Mouse (Mus musculus) CH12.LX (cell line): ENCODE measurements at regions not wholly inside any gene's neighbourhood (a gene's known extent, or its start where the extent isn't known, plus 50 kb on each side); places are given as distances from the start of the nearest gene placed in this dataset.

Experiments used
- DNase-seq: peaks from one replicate; pipeline ENCODE4 v3.0.0-alpha.2; 2013; ENCODE audit errors: extremely low read depth
- H3K27ac ChIP-seq: 2 replicates; pipeline ENCODE4 v1.5.1; 2012; ENCODE audit warnings: low read depth, mild to moderate bottlenecking, control low read depth, moderate library complexity; ENCODE audit not compliant: insufficient read depth
- H3K27me3 ChIP-seq: replicated peaks from 2 replicates; pipeline ENCODE3; 2012; ENCODE audit warnings: inconsistent platforms
- H3K36me3 ChIP-seq, 2 experiments: replicated peaks in 1 of 2; 2 replicates each; pipeline versions ENCODE3 to v1.6.1; 2012; ENCODE audit warnings: inconsistent platforms in 1 of 2, low read length in 1 of 2, mild to moderate bottlenecking in 1 of 2, mixed read lengths in 1 of 2, moderate library complexity in 1 of 2; ENCODE audit not compliant: control insufficient read depth in 1 of 2, insufficient read depth in 1 of 2
- H3K4me1 ChIP-seq, 2 experiments: 2 replicates each; pipeline ENCODE4 v1.6.1; 2012; ENCODE audit warnings: inconsistent platforms in 1 of 2, moderate library complexity in 1 of 2; ENCODE audit not compliant: insufficient read depth in 2 of 2, control insufficient read depth in 1 of 2
- H3K4me2 ChIP-seq: 2 replicates; pipeline ENCODE4 v1.6.1; 2012; ENCODE audit warnings: low read depth, mild to moderate bottlenecking, control low read depth; ENCODE audit not compliant: poor library complexity, insufficient read depth, severe bottlenecking
- H3K4me3 ChIP-seq, 3 experiments: fragments of 150-350 bp in 1 of 3; sonication (generic) in 1 of 3; replicated peaks in 1 of 3; 2 replicates each; pipeline versions ENCODE3 to v1.5.1; 2011 to 2012; ENCODE audit warnings: low read depth in 2 of 3, low read length in 2 of 3, mild to moderate bottlenecking in 2 of 3, moderate library complexity in 2 of 3, control low read depth in 1 of 3, improper control_type of control experiment in 1 of 3, inconsistent platforms in 1 of 3, mixed read lengths in 1 of 3; ENCODE audit not compliant: poor library complexity in 1 of 3
- H3K79me2 ChIP-seq: replicated peaks from 2 replicates; pipeline ENCODE4 v1.6.1; 2012; ENCODE audit warnings: mild to moderate bottlenecking, moderate library complexity; ENCODE audit not compliant: control insufficient read depth, poor library complexity, insufficient read depth, severe bottlenecking; ENCODE audit errors: extremely low read depth
- H3K9ac ChIP-seq: 2 replicates; pipeline ENCODE4 v1.6.1; 2012; ENCODE audit warnings: low read depth, mild to moderate bottlenecking, control low read depth, moderate library complexity; ENCODE audit not compliant: insufficient read depth
- H3K9me3 ChIP-seq: replicated peaks from 2 replicates; pipeline ENCODE3; 2012; ENCODE audit warnings: low read length, inconsistent platforms, mixed read lengths
- CHD1 ChIP-seq: IDR thresholded peaks from 2 replicates; pipeline ENCODE4 v1.6.1; 2012; ENCODE audit warnings: low read depth, low read length, improper control_type of control experiment, inconsistent platforms
- CHD2 ChIP-seq: IDR thresholded peaks from 2 replicates; pipeline ENCODE4 v1.6.1; 2011; ENCODE audit warnings: low read length, improper control_type of control experiment
- CTCF ChIP-seq, 2 experiments: IDR thresholded peaks in 1 of 2; conservative IDR thresholded peaks in 1 of 2; 2 replicates each; pipeline ENCODE4 v1.5.1; 2011 to 2012; ENCODE audit warnings: low read depth in 2 of 2, low read length in 2 of 2, improper control_type of control experiment in 1 of 2, inconsistent platforms in 1 of 2, mild to moderate bottlenecking in 1 of 2, moderate library complexity in 1 of 2
- ELF1 ChIP-seq: IDR thresholded peaks from 2 replicates; pipeline ENCODE4 v1.6.1; 2014; ENCODE audit warnings: low read depth, mild to moderate bottlenecking, inconsistent platforms, low read length, improper control_type of control experiment
- EP300 ChIP-seq: IDR thresholded peaks from 2 replicates; pipeline ENCODE4 v1.6.1; 2011; ENCODE audit warnings: low read length, improper control_type of control experiment
- GABPA ChIP-seq: IDR thresholded peaks from 2 replicates; pipeline ENCODE4 v1.6.1; 2012; ENCODE audit warnings: low read depth, low read length, improper control_type of control experiment, inconsistent platforms; ENCODE audit not compliant: insufficient replicate concordance
- IRF4 ChIP-seq: IDR thresholded peaks from 2 replicates; pipeline ENCODE4 v1.6.1; 2014; ENCODE audit warnings: low read depth, mild to moderate bottlenecking, inconsistent platforms, low read length, improper control_type of control experiment
- MAFK ChIP-seq: IDR thresholded peaks from 2 replicates; pipeline ENCODE4 v1.6.1; 2011; ENCODE audit warnings: low read length, improper control_type of control experiment; ENCODE audit not compliant: insufficient replicate concordance
- MAX ChIP-seq: IDR thresholded peaks from 2 replicates; pipeline ENCODE4 v1.6.1; 2011; ENCODE audit warnings: low read length, improper control_type of control experiment
- MEF2A ChIP-seq: IDR thresholded peaks from 2 replicates; pipeline ENCODE4 v1.6.1; 2014; ENCODE audit warnings: low read depth, mild to moderate bottlenecking, inconsistent platforms, low read length, improper control_type of control experiment, borderline replicate concordance
- MXI1 ChIP-seq: IDR thresholded peaks from 2 replicates; pipeline ENCODE4 v1.6.1; 2011; ENCODE audit warnings: mild to moderate bottlenecking, low read depth, low read length, improper control_type of control experiment
- MYC ChIP-seq: IDR thresholded peaks from 2 replicates; pipeline ENCODE4 v1.6.1; 2011; ENCODE audit warnings: low read depth, mild to moderate bottlenecking, improper control_type of control experiment, low read length
- NRF1 ChIP-seq: IDR thresholded peaks from 2 replicates; pipeline ENCODE4 v1.6.1; 2014; ENCODE audit warnings: low read depth, mild to moderate bottlenecking, inconsistent platforms, low read length, improper control_type of control experiment, moderate library complexity
- POLR2A ChIP-seq: IDR thresholded peaks from 2 replicates; pipeline ENCODE4 v1.6.1; 2011; ENCODE audit warnings: low read depth, mild to moderate bottlenecking, improper control_type of control experiment, low read length
- SIN3A ChIP-seq: IDR thresholded peaks from 2 replicates; pipeline ENCODE4 v1.6.1; 2012; ENCODE audit warnings: low read length, improper control_type of control experiment, inconsistent platforms
- UBTF ChIP-seq: IDR thresholded peaks from 2 replicates; pipeline ENCODE4 v1.6.1; 2012; ENCODE audit warnings: low read depth, mild to moderate bottlenecking, inconsistent platforms, low read length, improper control_type of control experiment, moderate library complexity
- USF1 ChIP-seq: IDR thresholded peaks from 2 replicates; pipeline ENCODE4 v1.6.1; 2014; ENCODE audit warnings: low read depth, mild to moderate bottlenecking, inconsistent platforms, low read length, improper control_type of control experiment
- USF2 ChIP-seq: conservative IDR thresholded peaks from 2 replicates; pipeline ENCODE4 v1.6.1; 2011; ENCODE audit warnings: low read depth, low read length, improper control_type of control experiment
- ZKSCAN1 ChIP-seq: IDR thresholded peaks from 2 replicates; pipeline ENCODE4 v1.6.1; 2012; ENCODE audit warnings: low read depth, inconsistent platforms, low read length, improper control_type of control experiment, borderline replicate concordance
- dilution Hi-C: fragments of 300-500 bp; cut with MboI; formaldehyde crosslinking; loops from 2 replicates; pipeline ENCODE4 v1.14.3; 2020; ENCODE audit warnings: low sequenced_read_pairs; ENCODE audit not compliant: extremely low pct_unique_long_range_greater_than_20kb, extremely low pct_ligation_motif_present
- in situ Hi-C: fragments of 300-500 bp; cut with MboI; formaldehyde crosslinking; loops from 3 replicates; pipeline ENCODE4 v1.14.3; 2019; ENCODE audit warnings: low sequenced_read_pairs, low pct_ligation_motif_present, low pct_unique_long_range_greater_than_20kb, mixed read lengths

- dilution Hi-C loops: no loop called here
- TF ChIP-seq MXI1: no peak
- no peak for TF ChIP-seq CHD2
- TF ChIP-seq NRF1: no peak
- no peak for TF ChIP-seq ELF1
- TF ChIP-seq CHD1: no peak
- TF ChIP-seq GABPA: no peak
- no peak for TF ChIP-seq USF1
- no peak for TF ChIP-seq MEF2A
- no peak for TF ChIP-seq SIN3A
- TF ChIP-seq MYC: no peak
- TF ChIP-seq MAFK: no peak
- no peak for TF ChIP-seq UBTF
- in situ Hi-C loops: no loop called here
- Histone ChIP-seq H3K4me1 (no peaks in the 10 kb centered on the region), H3K4me2 (no peak overlapping the region), H3K9me3 (peaks cover 33% of the 10 kb centered on the region), H3K4me3 (no peak overlapping the region), H3K27ac (no peak overlapping the region), H3K36me3 (no peaks in the 10 kb centered on the region), H3K9ac (no peak overlapping the region), H3K79me2 (no peaks in the 10 kb centered on the region), H3K27me3 (no peaks in the 10 kb centered on the region)
- DNase-seq: no peak
These were observed 203.9 kb upstream of the Nxpe4 start for GRCm38 (mm10) chr9:47957881-47958280.

GRCm38 (mm10) chr9:47958861-47959260 is 203.0 kb upstream of the Nxpe4 start:
- no peak overlapping the region for H3K4me2 ChIP-seq
- no peaks in the 10 kb centered on the region for H3K27me3 ChIP-seq
- TF ChIP-seq ZKSCAN1 (no peak), MAX (no peak), USF2 (no peak), SIN3A (no peak), CHD1 (no peak), CTCF (conservative IDR thresholded peaks at IDR 0.05 in 1 of 2, IDR thresholded peaks at IDR 0.05 in 1 of 2; ENCODE audit: low read depth in 2 of 2, low read length in 2 of 2) (no peak), EP300 (no peak), MYC (no peak), POLR2A (no peak), UBTF (no peak), IRF4 (no peak)
- H3K9ac ChIP-seq: no peak overlapping the region
- H3K9me3 ChIP-seq: peaks cover 36% of the 10 kb centered on the region
- H3K4me3 ChIP-seq: no peak overlapping the region
- no peak overlapping the region for H3K27ac ChIP-seq
- in situ Hi-C loops: no loop called here
- no peaks in the 10 kb centered on the region for H3K36me3 ChIP-seq
- no peak for DNase-seq
- dilution Hi-C loops: no loop called here
- no peaks in the 10 kb centered on the region for H3K4me1 ChIP-seq
- no peaks in the 10 kb centered on the region for H3K79me2 ChIP-seq
